Mouse (Mus musculus) embryonic facial prominence, embryonic 11.5 days (tissue): ENCODE data around the gene Wapl. TPM values are rescaled to one million over a fixed set of nuclear protein-coding genes. Genes with fewer than 3 reads are reported as not detected.

Experiments
- ATAC-seq: fragments of 200-750 bp; cut with Nextera tagmentation; replicated peaks from 2 replicates; pipeline ENCODE4 v1.8.0; 2017; ENCODE audit warnings: low read depth; ENCODE audit not compliant: insufficient number of reproducible peaks, low FRiP score, low TSS enrichment
- DNase-seq: peaks from one replicate; pipeline ENCODE4 v3.0.0-alpha.2; 2015; ENCODE audit warnings: low spot score
- H3K27ac ChIP-seq: fragments of 300-500 bp; sonication (generic); replicated peaks from 2 replicates; pipeline ENCODE4 v1.5.1; 2014; ENCODE audit warnings: mild to moderate bottlenecking, low read depth, low read length, control low read depth
- H3K27me3 ChIP-seq: fragments of 300-500 bp; sonication (generic); 2 replicates; pipeline ENCODE4 v1.6.1; 2014; ENCODE audit warnings: mild to moderate bottlenecking, low read length, moderate library complexity, mixed read lengths; ENCODE audit not compliant: control insufficient read depth, insufficient read depth
- H3K36me3 ChIP-seq: fragments of 300-500 bp; sonication (generic); replicated peaks from 2 replicates; pipeline ENCODE4 v1.6.1; 2014; ENCODE audit warnings: low read depth, mild to moderate bottlenecking, low read length, moderate library complexity, mixed read lengths; ENCODE audit not compliant: control insufficient read depth, insufficient read depth
- H3K4me1 ChIP-seq: fragments of 300-500 bp; sonication (generic); 2 replicates; pipeline ENCODE4 v1.6.1; 2014; ENCODE audit warnings: low read length, mixed read lengths; ENCODE audit not compliant: control insufficient read depth, insufficient read depth
- H3K4me2 ChIP-seq: fragments of 300-500 bp; sonication (generic); 2 replicates; pipeline ENCODE4 v1.6.1; 2014; ENCODE audit warnings: low read depth, mild to moderate bottlenecking, control low read depth, low read length, moderate library complexity
- H3K4me3 ChIP-seq: fragments of 300-500 bp; sonication (generic); 2 replicates; pipeline ENCODE4 v1.5.1; 2014; ENCODE audit warnings: low read depth, low read length, control low read depth
- H3K9ac ChIP-seq: fragments of 300-500 bp; sonication (generic); replicated peaks from 2 replicates; pipeline ENCODE4 v1.6.1; 2014; ENCODE audit warnings: mild to moderate bottlenecking, control low read depth, low read length
- H3K9me3 ChIP-seq: fragments of 300-500 bp; sonication (generic); replicated peaks from 2 replicates; pipeline ENCODE4 v1.6.1; 2016; ENCODE audit warnings: mild to moderate bottlenecking, low read length, inconsistent platforms, mixed read lengths; ENCODE audit not compliant: control insufficient read depth
- WGBS: fragments of 180-500 bp; shearing (Covaris S2); extraction: QIAGEN DNeasy Blood & Tissue Kit; methylation state at CpG from one replicate; pipeline ENCODE4 v1.1.7; 2014; 5-methylcytosine and 5-hydroxymethylcytosine counted together
- polyA plus RNA-seq: library from polyadenylated mRNA; unstranded; fragments of >200 nt; fragmentation: Nextera tagmentation; extraction: Ambion mirVana; gene quantifications from 2 replicates; pipeline ENCODE4 v1.2.1, GENCODE M21; 2014

Wapl gene
- polyA plus RNA-seq, 1 experiment from 2014 or later, result 38.0 TPM

- H3K9ac ChIP-seq, result no peak overlapping the region
- 30% methylated on average over 7 of the region's 7 CpGs for WGBS
- H3K9me3 ChIP-seq, result no peaks in the 10 kb centered on the region
- ATAC-seq, result no peak
- H3K4me3 ChIP-seq, result no peak overlapping the region
- no peaks in the 10 kb centered on the region for H3K36me3 ChIP-seq
- DNase-seq, result no peak
- peaks cover 13% of the 10 kb centered on the region for H3K27me3 ChIP-seq
- H3K4me2 ChIP-seq, result no peak overlapping the region
- peaks cover 3% of the 10 kb centered on the region; the same call in 1 of the 2 replicates for H3K4me1 ChIP-seq
- H3K27ac ChIP-seq, result no peak overlapping the region
These were observed 13.4 kb upstream of the Wapl start for GRCm38 (mm10) chr14:34660351-34660787.

DNA sequence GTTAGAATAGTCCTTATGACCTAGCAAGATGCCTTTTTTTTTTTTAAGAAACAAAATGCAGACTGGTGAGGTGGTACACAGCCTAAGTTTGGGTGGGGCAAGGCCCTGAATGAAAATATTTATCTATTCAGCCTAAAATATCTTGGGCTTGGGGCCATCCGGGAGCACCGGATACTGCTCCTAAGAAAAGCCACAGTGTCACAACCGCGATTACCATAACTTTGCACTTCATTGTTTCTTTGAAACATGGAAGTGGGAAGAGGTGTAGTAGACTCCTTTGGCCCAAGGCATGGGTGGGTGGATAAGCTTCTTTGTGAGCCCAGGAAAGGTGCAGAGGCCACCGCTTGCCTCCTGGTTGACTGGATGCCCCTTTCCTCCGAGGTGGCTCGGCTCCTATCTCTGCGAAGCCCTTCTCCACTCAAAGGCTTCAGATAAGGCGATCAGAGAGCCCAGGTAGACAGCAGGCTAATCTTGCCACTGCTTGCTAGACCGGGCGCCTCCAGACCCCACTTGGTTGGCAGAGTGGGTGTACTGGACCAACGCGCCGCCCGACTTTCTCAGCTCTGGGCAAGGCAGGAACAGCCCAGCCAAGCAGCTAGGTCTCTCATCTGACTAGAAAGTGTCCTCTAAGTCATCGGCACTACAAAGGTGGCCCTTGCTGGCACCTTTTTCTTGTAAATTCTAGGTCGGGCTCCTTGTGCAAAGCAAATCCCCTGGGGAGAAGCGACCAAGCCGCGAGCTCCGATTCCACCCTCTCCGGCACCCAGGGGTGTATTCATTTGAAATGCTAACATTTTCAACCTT, 12.7 kb upstream of the Wapl start:
- ATAC-seq (no peak), DNase-seq (no peak)
- Histone ChIP-seq H3K27ac (no peak overlapping the region), H3K4me2 (peak overlapping the region; percentile 77), H3K4me3 (peak overlapping the region; percentile 41), H3K4me1 (peaks cover 3% of the 10 kb centered on the region; the same call in 1 of the 2 replicates), H3K9ac (no peak overlapping the region; the same call in 1 of the 2 replicates), H3K27me3 (peaks cover 13% of the 10 kb centered on the region), H3K36me3 (no peaks in the 10 kb centered on the region), H3K9me3 (no peaks in the 10 kb centered on the region)
- 7% methylated on average over 22 of the region's 22 CpGs for WGBS

DNA sequence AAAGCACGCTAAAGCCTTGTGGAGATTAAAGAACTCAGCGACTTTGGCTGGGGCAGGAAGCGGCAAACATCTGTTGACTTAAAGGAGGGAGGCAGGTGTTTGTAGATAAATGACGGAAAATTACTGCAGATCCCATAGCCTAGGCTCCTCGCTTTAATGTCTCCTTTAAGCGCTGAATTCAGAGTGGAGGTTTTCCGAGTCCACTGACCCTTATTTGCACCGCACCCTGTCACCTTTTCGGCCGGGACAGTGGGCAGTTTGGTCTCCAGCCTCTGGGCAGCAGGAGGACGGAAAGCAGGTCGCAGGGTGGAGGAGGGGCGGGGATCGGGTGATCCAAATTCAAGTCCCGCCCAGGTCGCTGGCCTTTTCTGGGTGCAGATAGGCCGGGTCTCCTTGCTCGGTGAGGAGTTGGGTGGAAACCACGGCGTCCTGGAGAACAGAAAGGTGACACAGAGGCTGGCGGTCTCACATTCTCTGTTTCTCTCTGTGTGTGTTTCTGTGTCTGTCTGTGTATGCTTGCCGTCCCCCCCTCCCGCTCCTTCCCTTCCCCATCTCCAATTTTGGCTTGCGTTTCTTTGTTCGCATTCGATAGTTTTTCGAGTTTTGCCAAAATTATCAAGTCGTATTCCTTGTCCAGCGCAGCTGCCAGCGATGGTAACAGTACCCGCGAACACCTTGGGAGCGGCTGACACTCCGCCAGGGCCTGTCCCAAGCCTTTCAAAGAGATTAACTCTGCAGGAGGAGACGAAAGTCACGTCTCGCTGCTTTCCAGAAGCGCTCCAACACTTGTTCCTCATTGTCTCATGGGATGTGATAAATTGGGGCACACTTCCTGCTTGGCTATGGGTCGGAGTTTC, 11.9 kb upstream of the Wapl start:
- under 1% methylated on average over 39 of the region's 39 CpGs for WGBS
- Histone ChIP-seq H3K9ac (peak overlapping the region; percentile 53), H3K27me3 (peaks cover 13% of the 10 kb centered on the region), H3K4me3 (peak overlapping the region; percentile 41), H3K27ac (no peak overlapping the region), H3K9me3 (no peaks in the 10 kb centered on the region), H3K4me2 (peak overlapping the region; percentile 77), H3K36me3 (no peaks in the 10 kb centered on the region), H3K4me1 (peaks cover 3% of the 10 kb centered on the region; the same call in 1 of the 2 replicates)
- no peak; the same call in 1 of the 2 replicates for ATAC-seq
- peak; percentile 45 for DNase-seq

- Histone ChIP-seq H3K9me3 (no peaks in the 10 kb centered on the region), H3K9ac (peak overlapping the region; percentile 53; the same call in 1 of the 2 replicates), H3K4me3 (peak overlapping the region; percentile 41), H3K36me3 (no peaks in the 10 kb centered on the region), H3K27me3 (peaks cover 13% of the 10 kb centered on the region), H3K4me2 (peak overlapping the region; percentile 77), H3K27ac (no peak overlapping the region), H3K4me1 (peaks cover 3% of the 10 kb centered on the region; the same call in 1 of the 2 replicates)
- no peak for ATAC-seq
- DNase-seq, result no peak
- WGBS, result 8% methylated on average over 4 of the region's 4 CpGs
These were observed 11.3 kb upstream of the Wapl start for GRCm38 (mm10) chr14:34662478-34662826.

DNA sequence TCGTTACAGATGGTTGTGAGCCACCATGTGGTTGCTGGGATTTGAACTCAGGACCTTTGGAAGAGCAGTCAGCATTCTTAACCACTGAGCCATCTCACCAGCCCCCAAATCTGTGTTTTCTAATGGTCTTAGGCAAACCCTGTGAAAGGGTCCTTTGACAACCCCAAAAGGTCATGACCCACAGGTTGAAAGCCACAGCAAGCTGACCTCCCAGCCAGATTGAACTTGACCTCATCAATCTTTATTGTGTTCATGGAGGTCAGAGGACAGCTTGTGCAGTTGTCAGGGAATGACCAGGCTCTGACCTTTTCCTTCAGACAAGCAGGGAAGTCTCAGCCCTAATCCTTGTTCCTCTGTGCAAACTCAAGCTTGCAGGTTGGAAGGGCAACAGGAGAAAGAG, 10.3 kb upstream of the Wapl start:
- no peak overlapping the region for H3K4me2 ChIP-seq
- peaks cover 3% of the 10 kb centered on the region; the same call in 1 of the 2 replicates for H3K4me1 ChIP-seq
- H3K27ac ChIP-seq, result no peak overlapping the region
- no peak overlapping the region for H3K9ac ChIP-seq
- H3K27me3 ChIP-seq, result peaks cover 13% of the 10 kb centered on the region
- WGBS, result 55% methylated on average over 1 of the region's 1 CpGs
- no peaks in the 10 kb centered on the region for H3K9me3 ChIP-seq
- no peaks in the 10 kb centered on the region for H3K36me3 ChIP-seq
- ATAC-seq, result no peak
- H3K4me3 ChIP-seq, result no peak overlapping the region
- DNase-seq, result no peak

DNA sequence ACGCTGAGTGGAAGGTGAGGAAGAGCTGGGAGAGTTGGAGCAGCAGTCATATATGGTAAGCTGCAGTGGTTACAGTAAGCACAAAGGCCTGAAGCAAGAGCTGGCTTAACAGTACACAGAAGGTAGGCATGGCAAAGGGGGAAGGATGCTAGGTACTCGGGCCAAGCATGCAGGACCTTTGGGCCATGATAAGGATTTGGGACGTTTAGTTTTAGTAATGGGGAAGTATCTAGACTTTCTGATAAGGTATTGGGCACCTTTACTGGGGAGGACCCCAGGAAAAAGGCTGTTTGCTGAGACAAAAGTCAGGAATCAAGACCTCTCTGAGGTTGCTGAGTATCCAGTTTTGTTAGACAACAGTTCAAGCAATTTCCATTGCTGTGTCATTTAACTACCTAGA, 4.6 kb upstream of the Wapl start:
- WGBS, result 69% methylated on average over 3 of the region's 3 CpGs
- Histone ChIP-seq H3K4me1 (no peaks in the 10 kb centered on the region), H3K27ac (no peak overlapping the region), H3K4me2 (no peak overlapping the region), H3K36me3 (no peaks in the 10 kb centered on the region), H3K9me3 (no peaks in the 10 kb centered on the region), H3K27me3 (no peaks in the 10 kb centered on the region), H3K9ac (no peak overlapping the region), H3K4me3 (no peak overlapping the region)
- DNase-seq (no peak), ATAC-seq (no peak)

DNA sequence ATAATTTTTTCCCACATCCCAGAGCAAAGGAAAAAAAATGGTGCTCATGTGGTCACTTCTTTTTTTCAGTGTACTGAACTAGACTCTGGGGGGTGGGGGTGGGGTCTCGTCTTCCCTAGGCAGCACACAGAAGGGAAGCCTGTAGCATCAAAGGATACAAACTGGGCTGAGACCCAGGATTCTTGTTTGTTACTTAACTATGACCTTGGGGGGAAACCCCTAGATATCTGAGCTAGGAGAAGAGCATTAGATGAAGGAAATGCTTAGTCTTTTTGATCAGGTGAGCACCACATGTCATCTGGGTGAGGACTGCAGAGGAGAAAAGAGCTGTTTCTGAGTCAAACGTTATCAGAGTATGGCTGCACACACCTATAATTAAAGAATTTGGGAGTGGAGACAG, 3.5 kb upstream of the Wapl start:
- ATAC-seq (no peak), DNase-seq (no peak)
- Histone ChIP-seq H3K9me3 (no peaks in the 10 kb centered on the region), H3K4me2 (no peak overlapping the region), H3K36me3 (no peaks in the 10 kb centered on the region), H3K27ac (no peak overlapping the region), H3K27me3 (no peaks in the 10 kb centered on the region), H3K4me3 (no peak overlapping the region), H3K4me1 (no peaks in the 10 kb centered on the region), H3K9ac (no peak overlapping the region)
- 50% methylated on average over 2 of the region's 2 CpGs for WGBS
